Mouse (Mus musculus) stomach, postnatal 0 days (tissue): ENCODE measurements at regions not wholly inside any gene's neighbourhood (a gene's known extent, or its start where the extent isn't known, plus 50 kb on each side); places are given as distances from the start of the nearest gene placed in this dataset.
A peak's percentile ranks its signal among the peaks of the same experiment; 100 is the strongest.

Experiments used
- CTCF ChIP-seq: IDR thresholded peaks from 2 replicates; pipeline ENCODE4 v1.5.1; 2016; ENCODE audit warnings: antibody characterized with exemption, low read depth, mild to moderate bottlenecking, moderate library complexity
- EP300 ChIP-seq: optimal IDR thresholded peaks from 2 replicates; pipeline ENCODE3; 2016; ENCODE audit warnings: antibody characterized with exemption

GRCm38 (mm10) chr5:126671156-126671555 lies 570.5 kb upstream of the Tmem132c start:
- TF ChIP-seq CTCF (peak; percentile 61), EP300 (no peak)
